In genomic region chr3:121721691-121722070, GRCm38 (mm10) we compare ENCODE assay signal across 14 mouse cellular contexts. TPM values are rescaled to one million over a fixed set of nuclear protein-coding genes. Genes with fewer than 3 reads are reported as not detected.
DNase-seq lines count a peak whose midpoint lies in the region; ATAC-seq lines count a peak whose summit lies in the region.
"Had no signal": no experiment of that assay in that cellular context is flagged by ENCODE, and none has a peak within 500 bp of the region (broad histone marks: within the 10 kb centered on the region; RNA-seq: fewer than 3 reads in every experiment).

No protein-coding gene starts in this region.

- intact Hi-C loops in heart, postnatal 25 days (cut with DNase I): loop anchor here (2.0 kb wide), 2 partner anchors 83 to 171 kb away; no protein-coding TSS in a partner anchor

- DNase-seq in heart, postnatal 25 days (ENCODE audit: low spot score): no peak
- no peak for DNase-seq in lung, postnatal 4 days
- no peak for DNase-seq in layer of hippocampus, adult 18-20 months (ENCODE audit: low spot score in 2 of 2)
- DNase-seq: cerebellum, adult 9-11 months; heart, postnatal 4 days; right cerebral cortex, adult 18-20 months had no signal

- H3K27me3 ChIP-seq in heart, embryonic 16.5 days (ENCODE audit: control insufficient read depth, insufficient read depth, low read length): no peaks in the 10 kb centered on the region
- H3K27me3 ChIP-seq in lung, embryonic 16.5 days (ENCODE audit: control insufficient read depth, insufficient read depth, low read depth, low read length): no peaks in the 10 kb centered on the region
- H3K27me3 ChIP-seq in intestine, embryonic 15.5 days (replicated peaks): 0 out of 2 replicates have a peak, but pooled peaks cover 3% of the 10 kb centered on the region
- H3K27me3 ChIP-seq in neural tube, embryonic 13.5 days: peaks cover 18% of the 10 kb centered on the region; the same call in 1 of the 2 replicates

- H3K27ac ChIP-seq in heart, embryonic 16.5 days (ENCODE audit: low read length): no peak overlapping the region
- H3K27ac ChIP-seq in lung, embryonic 16.5 days (ENCODE audit: low read length): no peak overlapping the region
- no peak overlapping the region for H3K27ac ChIP-seq in intestine, embryonic 15.5 days
- no peak overlapping the region for H3K27ac ChIP-seq in neural tube, embryonic 13.5 days (replicated peaks)

- H3K36me3 ChIP-seq in heart, embryonic 16.5 days (ENCODE audit: control insufficient read depth, insufficient read depth): no peaks in the 10 kb centered on the region
- H3K36me3 ChIP-seq in lung, embryonic 16.5 days (ENCODE audit: control insufficient read depth, insufficient read depth, low read length): no peaks in the 10 kb centered on the region
- no peaks in the 10 kb centered on the region for H3K36me3 ChIP-seq in intestine, embryonic 15.5 days
- H3K36me3 ChIP-seq in neural tube, embryonic 13.5 days: no peaks in the 10 kb centered on the region

- ATAC-seq in heart, embryonic 16.5 days (replicated peaks; ENCODE audit: extremely low read depth, insufficient read depth, low FRiP score): no peak
- ATAC-seq in lung, embryonic 16.5 days (ENCODE audit: low read depth): no peak
- ATAC-seq in intestine, embryonic 15.5 days: no peak
- ATAC-seq in neural tube, embryonic 13.5 days (ENCODE audit: low read depth): no peak
- no peak for ATAC-seq in inflammation-experienced regulatory T-cells, adult 6 months

- H3K9me3 ChIP-seq in heart, embryonic 16.5 days (replicated peaks; ENCODE audit: control insufficient read depth, low read length): no peaks in the 10 kb centered on the region
- H3K9me3 ChIP-seq in lung, embryonic 16.5 days (ENCODE audit: control insufficient read depth, low read length): no peaks in the 10 kb centered on the region
- no peaks in the 10 kb centered on the region for H3K9me3 ChIP-seq in intestine, embryonic 15.5 days
- H3K9me3 ChIP-seq in neural tube, embryonic 13.5 days: no peaks in the 10 kb centered on the region

- H3K9ac ChIP-seq in heart, embryonic 16.5 days (ENCODE audit: low read length): no peak overlapping the region
- no peak overlapping the region; the same call in 1 of the 2 replicates for H3K9ac ChIP-seq in lung, embryonic 16.5 days (ENCODE audit: low read length)
- no peak overlapping the region for H3K9ac ChIP-seq in intestine, embryonic 15.5 days
- H3K9ac ChIP-seq in neural tube, embryonic 13.5 days: no peak overlapping the region

- peak overlapping the region; percentile 22; the same call in 1 of the 2 replicates for H3K4me2 ChIP-seq in heart, embryonic 16.5 days (ENCODE audit: low read depth, low read length)
- H3K4me2 ChIP-seq in lung, embryonic 16.5 days (ENCODE audit: low read depth, low read length): peak overlapping the region; percentile 4; the same call in 1 of the 2 replicates
- peak overlapping the region; percentile 49 for H3K4me2 ChIP-seq in intestine, embryonic 15.5 days (replicated peaks)
- H3K4me2 ChIP-seq in neural tube, embryonic 13.5 days: peak overlapping the region; percentile 33; the same call in 1 of the 2 replicates

- peaks cover 17% of the 10 kb centered on the region for H3K4me1 ChIP-seq in heart, embryonic 16.5 days (ENCODE audit: control insufficient read depth, insufficient read depth, low read length)
- H3K4me1 ChIP-seq in lung, embryonic 16.5 days (replicated peaks; ENCODE audit: control insufficient read depth, insufficient read depth, low read length): peaks cover 15% of the 10 kb centered on the region
- H3K4me1 ChIP-seq in intestine, embryonic 15.5 days (replicated peaks): peaks cover 16% of the 10 kb centered on the region
- peaks cover 34% of the 10 kb centered on the region for H3K4me1 ChIP-seq in neural tube, embryonic 13.5 days (replicated peaks)

- WGBS in heart, embryonic 16.5 days: 66% methylated on average over 7 of the region's 7 CpGs
- WGBS in lung, embryonic 16.5 days: 53% methylated on average over 7 of the region's 7 CpGs
- WGBS in intestine, embryonic 15.5 days: 74% methylated on average over 7 of the region's 7 CpGs
- WGBS in neural tube, embryonic 13.5 days: 68% methylated on average over 7 of the region's 7 CpGs

- H3K4me3 ChIP-seq in heart, embryonic 16.5 days (ENCODE audit: low read length): no peak overlapping the region
- H3K4me3 ChIP-seq in lung, embryonic 16.5 days (ENCODE audit: low read length): no peak overlapping the region
- no peak overlapping the region for H3K4me3 ChIP-seq in intestine, embryonic 15.5 days (replicated peaks)
- H3K4me3 ChIP-seq in neural tube, embryonic 13.5 days: no peak overlapping the region

RNA-seq across cellular contexts. Expression of gene F3, which starts 1.7 kb away (rescaled TPM):
- polyA plus RNA-seq in heart, embryonic 16.5 days (2015; fragmentation: Nextera tagmentation; extraction: Ambion mirVana): 8.9 and 10.4 TPM in 2 replicates
- total RNA-seq in heart, postnatal 25 days (2021): 10 to 100 TPM; 20.8 to 27.2 TPM
- 30.5 and 44.0 TPM in 2 replicates for polyA plus RNA-seq in lung, embryonic 16.5 days (2015; fragmentation: Nextera tagmentation; extraction: Ambion mirVana)
- 23.3 and 27.5 TPM in 2 replicates for polyA plus RNA-seq in intestine, embryonic 15.5 days (2015; fragmentation: Nextera tagmentation; extraction: Ambion mirVana)
- 4.4 and 4.5 TPM in 2 replicates for polyA plus RNA-seq in neural tube, embryonic 13.5 days (2015; fragmentation: Nextera tagmentation; extraction: Ambion mirVana)
- 10 to 100 TPM; 53.9 to 71.9 TPM for total RNA-seq in layer of hippocampus, adult 18-20 months (2021)
- polyA plus RNA-seq in inflammation-experienced regulatory T-cells, adult 6 months (2017; shearing (Covaris generic)): under 1 TPM in 1 of 3 experiments, not detected in 2; 0.43 TPM
- total RNA-seq: monocyte, adult 5-6 weeks had no signal

RNA-seq across cellular contexts. Expression of gene 4930432M17Rik, which starts 51.1 kb away (rescaled TPM):
- polyA plus RNA-seq in heart, embryonic 16.5 days (2015; fragmentation: Nextera tagmentation; extraction: Ambion mirVana): not detected in 2 replicates
- not detected for total RNA-seq in heart, postnatal 25 days (2021)
- polyA plus RNA-seq in lung, embryonic 16.5 days (2015; fragmentation: Nextera tagmentation; extraction: Ambion mirVana): not detected in 2 replicates
- polyA plus RNA-seq in intestine, embryonic 15.5 days (2015; fragmentation: Nextera tagmentation; extraction: Ambion mirVana): not detected in 2 replicates
- not detected in 2 replicates for polyA plus RNA-seq in neural tube, embryonic 13.5 days (2015; fragmentation: Nextera tagmentation; extraction: Ambion mirVana)
- total RNA-seq in layer of hippocampus, adult 18-20 months (2021): not detected
- not detected for polyA plus RNA-seq in inflammation-experienced regulatory T-cells, adult 6 months (2017; shearing (Covaris generic))
- total RNA-seq: heart, postnatal 4 days; left cerebral cortex, postnatal 25 days; monocyte, adult 5-6 weeks had no signal
- polyA plus RNA-seq: embryonic facial prominence, embryonic 14.5 days had no signal
